Mouse (Mus musculus): Measurements from ENCODE around the gene Sestd1.

Gene Sestd1

DNA sequence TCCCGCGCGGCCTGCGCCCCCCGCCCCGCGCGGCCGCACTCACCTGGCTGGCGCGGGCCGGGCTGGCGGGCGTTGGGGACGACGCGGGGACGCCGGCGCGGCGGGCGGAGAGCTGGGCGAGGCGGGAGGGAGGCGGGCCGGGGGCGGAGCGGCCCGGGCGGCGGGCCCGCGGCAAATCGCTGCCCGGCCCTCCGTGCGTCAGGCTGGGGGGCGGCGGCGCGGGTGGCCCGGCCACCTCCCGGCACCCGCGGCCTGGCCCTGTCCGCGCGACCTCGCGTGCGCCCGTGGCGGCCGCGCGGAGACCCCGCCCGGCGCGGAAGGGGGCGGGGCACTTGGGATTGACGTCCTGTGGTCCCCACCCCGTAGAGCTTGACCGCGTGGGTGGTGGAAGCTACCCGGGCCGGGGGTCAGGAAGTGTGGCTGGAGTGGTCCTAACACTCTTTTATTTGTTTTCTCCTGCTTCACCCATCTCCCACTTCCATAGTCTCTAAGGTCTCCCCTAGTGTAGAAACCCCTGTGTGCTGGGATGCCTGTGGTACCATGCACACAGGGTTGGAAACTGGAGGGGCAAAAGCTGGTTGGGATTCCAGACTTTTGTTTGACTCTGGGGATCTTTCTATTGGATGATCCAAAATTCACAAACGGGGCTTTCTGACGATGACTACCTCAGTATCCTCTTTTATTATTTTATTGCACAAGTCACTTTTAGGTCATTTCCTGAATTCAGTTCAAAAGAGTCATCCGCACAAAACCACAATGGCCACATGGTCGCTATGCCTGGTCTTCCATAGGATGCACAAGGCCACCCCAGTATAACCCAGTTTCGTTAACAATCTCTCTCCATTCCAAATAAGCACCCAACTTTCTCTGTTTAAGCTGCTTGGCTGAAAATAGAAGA, at the start of gene Sestd1:
TSS of gene Sestd1 (minus strand) at position 81 of the 898 bp plus-strand sequence.
- peak; percentile 79 for DNase-seq (ENCODE audit: low spot score)

DNA sequence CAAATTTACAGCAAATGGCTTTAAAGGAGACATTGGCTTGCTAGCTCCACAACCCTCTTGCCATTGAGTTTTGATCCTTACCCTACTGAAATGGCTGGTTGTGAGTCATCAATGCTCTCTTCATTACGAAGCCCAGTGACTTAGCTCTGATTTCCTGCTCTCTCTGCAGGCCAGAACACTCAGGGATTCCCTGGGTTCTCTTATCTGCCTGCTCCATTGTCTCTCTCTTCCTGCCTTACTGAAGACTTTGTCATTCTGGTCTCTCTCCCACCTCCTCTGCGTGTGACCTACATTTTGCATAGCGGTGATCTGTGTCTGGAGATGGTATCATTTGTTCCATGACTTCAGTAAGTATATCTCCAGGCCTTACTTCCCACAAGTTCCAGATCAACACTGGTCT, 46.9 kb upstream of the Sestd1 start:
- no peak for DNase-seq (ENCODE audit: low spot score)

DNA sequence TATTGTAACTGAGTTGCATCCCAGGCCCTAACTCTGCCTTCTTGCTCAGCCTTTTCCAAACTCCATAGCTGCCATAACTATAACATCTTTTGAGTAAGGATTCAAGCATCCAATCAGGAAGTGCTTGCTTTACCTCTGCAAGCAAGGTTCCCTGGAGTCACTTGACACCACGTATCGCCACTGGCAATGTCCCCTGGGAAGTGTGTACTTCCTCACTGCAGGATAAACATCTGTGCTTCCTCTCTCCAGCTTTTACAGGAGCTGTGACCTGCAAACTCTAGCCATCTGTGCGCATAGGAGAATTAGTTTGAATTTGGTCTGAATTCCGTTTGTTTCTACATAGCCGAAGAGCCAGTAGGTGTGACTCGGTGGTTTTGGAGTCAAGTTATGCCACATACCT, 43.3 kb upstream of the Sestd1 start:
- DNase-seq (ENCODE audit: low spot score): no peak

DNA sequence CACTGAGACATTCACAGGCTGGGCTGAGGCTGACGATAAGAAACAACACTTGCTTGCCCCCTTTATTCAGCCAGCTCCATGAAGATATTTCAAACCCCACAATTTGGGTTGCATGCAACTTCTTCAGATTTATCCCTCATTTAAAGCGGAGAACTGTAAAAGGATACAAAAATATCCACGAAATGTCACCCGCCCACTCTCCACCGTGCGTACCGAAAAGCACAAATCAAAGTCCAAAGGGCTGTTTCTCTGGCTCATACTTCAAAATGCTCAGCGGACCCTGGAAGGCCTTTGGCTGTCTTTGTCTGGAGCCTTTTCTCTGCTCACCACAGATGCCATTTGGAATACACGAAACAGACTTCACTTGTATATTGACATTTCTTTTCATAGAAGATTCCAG, 42.8 kb upstream of the Sestd1 start:
- no peak for DNase-seq (ENCODE audit: low spot score)

DNA sequence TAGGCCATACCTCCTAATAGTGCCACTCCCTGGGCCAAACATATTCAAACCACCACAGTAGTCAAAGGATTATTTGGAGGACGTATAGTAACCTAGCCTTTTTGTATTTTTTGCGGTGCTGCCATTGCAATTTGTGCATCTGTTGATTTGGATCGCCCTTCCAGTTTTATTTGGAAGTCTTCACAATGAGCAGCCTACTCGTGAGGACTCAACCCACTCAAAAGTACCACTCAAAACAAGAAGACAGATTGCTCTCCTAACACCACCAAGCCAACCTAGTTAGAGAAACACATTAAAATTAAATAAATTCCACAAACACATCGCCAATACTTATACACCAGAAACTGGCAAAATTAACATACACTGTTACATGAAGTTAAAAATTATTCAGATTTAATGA, 38.8 kb upstream of the Sestd1 start:
- DNase-seq (ENCODE audit: low spot score): no peak

DNA sequence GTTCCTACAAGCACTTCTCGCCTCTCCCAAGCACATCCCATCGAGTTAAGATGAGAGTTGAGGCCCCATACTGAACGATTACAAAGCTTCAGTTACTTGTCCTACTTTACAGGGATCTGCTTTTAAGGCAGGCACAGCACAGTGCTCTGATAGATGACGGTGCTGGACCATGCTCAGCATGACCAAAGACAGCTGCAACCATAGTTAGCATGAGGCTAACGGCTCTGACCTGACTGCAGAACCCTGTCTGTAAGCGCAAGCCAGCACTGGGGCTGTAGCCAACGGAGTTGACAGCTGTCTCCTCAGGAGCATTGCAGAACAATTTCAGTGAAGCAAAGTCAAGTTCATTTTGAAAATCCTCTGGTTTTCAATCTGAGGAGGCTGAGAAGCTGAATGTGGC, 36.6 kb upstream of the Sestd1 start:
- no peak for DNase-seq (ENCODE audit: low spot score)

DNA sequence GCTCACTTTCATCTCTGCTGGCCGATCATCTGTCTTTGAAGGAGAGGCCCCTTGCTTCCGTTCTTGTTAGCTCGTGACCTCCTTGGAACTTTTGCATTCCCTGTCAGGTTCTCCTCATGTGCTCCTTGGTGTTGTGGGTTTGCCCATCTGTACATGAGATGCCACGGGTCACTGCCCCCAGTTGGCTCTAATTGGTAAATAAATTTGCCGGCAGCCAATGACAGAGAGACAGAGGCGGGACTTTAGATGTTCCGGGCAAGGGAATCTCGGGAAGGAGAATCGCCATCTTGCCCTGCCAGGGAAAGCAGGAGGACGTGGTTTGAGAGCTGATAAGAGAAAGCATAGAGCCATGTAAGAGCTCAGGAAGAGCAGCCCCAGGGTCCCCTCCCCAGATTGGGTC, 33.5 kb upstream of the Sestd1 start:
- DNase-seq (ENCODE audit: low spot score): peak; percentile 64

DNA sequence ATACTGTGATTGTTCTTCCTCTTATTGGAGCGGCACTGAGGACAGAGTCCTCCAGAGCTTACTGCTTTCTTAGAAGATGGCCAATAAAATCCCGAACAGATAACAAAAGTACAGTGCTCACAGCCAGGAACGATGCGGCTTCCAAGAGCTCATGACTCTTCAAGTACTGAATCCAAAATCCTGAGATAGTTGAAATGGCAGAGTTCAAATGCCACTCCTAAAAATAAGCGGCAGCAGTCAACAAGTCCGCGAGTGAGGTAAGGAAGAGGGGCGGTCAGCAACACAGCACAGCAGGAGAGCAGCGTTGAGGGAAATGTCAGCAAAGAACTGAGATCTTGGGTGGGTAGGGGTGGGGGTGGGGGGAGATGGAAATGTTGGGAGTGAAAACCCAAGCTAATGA, 32.2 kb upstream of the Sestd1 start:
- no peak for DNase-seq (ENCODE audit: low spot score)

DNA sequence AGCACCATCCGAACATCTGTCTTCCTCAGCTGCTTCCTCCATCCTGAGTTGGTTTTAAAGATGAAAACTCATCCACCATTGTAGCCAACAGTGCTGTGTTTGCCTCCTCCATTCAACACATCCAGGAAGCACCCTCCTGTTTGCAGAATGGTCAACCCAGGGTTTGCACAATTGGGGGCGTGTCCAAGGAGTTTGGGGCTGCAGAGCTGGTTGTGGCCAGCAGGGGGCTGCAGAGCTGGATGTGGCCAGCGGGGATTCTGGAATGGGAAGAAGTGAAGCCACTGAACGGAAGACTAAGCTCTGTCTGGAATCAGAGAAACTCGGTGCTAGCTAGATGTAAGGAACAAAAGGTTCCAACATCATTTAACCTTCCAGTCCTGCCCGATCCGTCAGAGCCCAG, 28.9 kb upstream of the Sestd1 start:
- DNase-seq (ENCODE audit: low spot score): peak; percentile 41

DNA sequence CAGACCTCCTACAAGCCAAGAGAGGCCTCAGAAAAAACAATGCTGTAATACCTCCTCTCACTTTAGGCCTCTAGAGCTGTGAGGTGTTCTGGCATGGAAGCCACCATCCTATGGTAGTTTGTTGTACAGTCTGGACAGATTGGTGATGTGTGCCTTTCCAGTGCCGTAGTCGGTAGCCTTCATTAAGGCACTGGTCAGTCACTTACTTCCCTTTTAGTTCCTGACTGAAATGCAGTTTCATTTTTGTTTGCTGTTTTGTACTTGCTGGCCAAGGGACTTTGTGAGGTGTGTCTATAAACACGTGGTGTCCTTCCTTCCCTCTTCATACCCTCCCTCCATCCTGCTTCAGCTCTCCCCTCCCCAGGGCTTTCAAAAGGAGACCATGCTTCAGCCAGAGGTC, 24.1 kb upstream of the Sestd1 start:
- DNase-seq (ENCODE audit: low spot score): no peak

DNA sequence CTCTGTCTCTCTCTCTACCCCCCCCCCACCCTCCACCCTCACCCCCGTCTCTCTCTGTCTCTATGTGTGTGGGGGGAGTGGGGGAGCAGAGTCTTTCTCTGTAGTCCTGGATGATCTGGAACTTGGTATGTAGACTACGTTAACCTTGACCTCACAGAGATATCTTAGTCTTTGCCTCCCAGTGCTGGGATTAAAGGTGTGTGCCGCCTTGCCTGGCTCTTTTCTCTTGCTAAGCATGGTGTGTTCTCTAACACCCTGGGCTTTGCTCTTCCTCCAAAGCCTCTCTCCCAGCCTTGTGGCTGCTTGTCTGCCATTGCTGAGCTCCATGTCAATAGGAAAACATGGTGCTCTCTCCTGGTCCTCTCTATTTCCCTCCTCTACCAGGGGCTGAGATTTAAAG, 23.3 kb upstream of the Sestd1 start:
- no peak for DNase-seq (ENCODE audit: low spot score)

DNA sequence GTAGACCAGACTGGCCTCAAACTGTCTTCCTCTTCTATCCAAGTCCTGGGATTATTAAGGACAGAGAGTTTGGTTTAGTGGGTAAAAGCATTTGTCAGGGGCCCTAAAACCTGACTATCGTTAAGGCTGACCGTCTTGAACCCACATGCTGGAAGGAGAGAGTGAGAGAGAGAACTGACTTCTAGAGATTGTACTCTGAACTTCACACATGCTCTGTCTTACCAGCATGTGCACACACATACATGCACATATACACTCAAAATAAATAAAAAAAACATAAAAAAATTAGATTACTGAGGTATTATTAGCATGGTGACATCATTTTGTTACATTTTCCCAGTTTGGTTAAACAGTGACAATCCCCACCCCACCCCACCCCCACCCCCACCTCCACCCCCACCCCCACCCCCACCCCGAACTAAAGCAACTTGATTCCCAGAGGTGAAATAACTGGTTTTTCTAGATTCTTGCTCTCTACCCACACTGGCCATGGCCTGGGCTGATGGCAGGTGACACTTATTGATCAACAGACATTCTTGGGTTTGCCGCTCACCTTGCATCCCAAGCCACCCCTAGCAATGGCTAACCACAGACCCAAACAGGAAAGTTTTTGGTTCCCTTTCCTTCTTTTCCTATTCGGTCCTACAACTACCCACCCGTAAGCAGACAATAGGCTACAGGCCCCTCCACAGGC, 22.4 kb upstream of the Sestd1 start:
- no peak for DNase-seq (ENCODE audit: low spot score)

DNA sequence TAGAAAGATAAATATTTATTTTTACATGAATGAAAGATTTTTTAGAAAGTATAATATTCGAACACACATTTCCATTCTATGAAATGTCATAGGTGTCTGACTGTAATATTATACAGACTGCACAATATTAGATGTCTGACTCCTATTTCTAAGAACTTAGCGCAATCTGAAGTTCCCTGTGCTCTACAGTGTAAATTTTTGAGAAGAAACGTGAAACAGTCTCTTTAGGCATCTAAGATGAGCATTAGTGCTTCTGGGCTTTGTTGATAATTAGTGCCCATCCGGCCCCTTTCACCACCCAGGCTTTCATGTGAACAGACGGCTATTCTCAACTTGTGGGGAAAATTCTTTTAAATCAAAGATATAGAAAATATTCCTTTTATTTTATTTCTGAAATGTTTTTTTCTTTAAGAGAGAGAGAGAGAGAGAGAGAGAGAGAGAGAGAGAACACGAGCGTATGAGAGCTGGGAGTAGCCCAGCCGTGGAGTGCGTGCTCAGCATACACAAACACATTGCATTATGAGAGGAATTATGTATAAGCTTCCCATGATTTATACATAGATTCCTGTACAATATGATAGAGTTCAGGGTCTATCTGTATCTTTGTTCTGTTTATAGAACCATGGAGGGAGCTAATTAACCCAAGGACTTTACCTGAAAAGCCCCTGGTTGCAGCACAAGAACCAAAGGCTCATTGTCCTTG, 21.4 kb upstream of the Sestd1 start:
- DNase-seq (ENCODE audit: low spot score): no peak

DNA sequence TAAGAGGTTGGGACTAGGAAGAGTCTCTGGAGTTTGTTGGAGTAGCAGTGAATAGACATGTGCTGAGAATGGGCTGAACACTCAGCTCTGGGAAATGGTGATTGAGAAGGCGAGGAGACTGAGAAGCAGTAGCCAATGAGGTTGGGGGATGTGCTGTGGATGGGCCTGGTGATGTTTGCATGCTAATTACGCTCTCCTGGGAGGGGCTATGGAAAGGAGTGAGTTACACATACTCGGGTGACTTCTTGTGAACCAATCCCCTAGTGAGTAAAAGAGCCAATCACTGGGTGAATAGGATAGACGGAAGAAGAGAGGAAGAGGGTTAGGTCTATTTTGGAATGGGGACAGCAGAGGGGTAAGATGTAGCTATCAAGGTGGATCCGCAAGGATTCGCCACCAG, 9.3 kb upstream of the Sestd1 start:
- no peak for DNase-seq (ENCODE audit: low spot score)

DNA sequence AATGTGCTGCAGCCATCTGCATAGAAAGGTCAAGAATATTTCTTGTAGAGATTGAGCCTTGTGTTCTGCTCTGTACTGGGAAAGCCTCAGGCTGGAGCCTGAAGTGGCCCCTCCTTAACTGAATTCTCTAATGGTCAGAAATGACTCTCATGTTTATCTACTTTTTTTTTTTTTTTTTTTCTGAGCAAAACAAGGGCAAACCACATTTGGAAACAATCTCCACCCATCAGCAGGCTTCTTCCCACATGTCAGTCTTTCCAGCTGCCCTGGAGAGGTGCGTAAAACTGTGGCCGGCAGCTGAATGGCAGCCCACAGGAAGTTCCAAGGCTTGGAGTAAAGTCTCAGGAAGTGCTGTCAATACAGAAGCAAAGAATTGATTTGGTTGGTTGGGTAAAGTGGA, 6.4 kb upstream of the Sestd1 start:
- DNase-seq (ENCODE audit: low spot score): no peak

DNA sequence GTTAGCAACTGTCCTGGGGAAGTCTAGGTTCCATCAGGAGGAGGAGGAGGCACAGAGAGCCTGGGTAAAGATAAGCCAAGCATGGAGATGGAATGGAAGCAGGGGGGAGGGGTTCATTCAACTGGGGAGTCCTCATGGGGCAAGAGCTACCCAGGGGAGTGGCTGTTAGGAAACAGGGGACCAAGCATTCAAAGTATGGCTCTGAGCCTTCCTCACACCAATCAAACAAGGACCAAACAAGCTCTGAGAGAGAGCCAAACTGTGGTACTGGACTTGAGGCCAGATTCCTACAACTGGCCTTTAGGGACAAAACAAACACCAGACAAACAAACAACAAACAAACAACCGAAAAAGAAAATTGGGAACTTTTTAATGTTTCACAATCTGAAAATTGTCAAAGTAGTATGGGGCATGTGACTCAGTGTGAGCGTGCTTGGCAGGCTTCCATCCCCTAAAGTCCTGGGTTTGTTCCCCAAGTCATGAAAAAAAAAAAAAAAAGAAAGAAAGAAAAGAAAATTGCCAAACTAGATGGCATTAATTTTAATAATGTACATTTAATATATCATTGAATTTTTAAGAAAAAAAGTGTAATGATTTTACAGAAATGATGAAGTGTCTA, 4.0 kb upstream of the Sestd1 start:
- no peak for DNase-seq (ENCODE audit: low spot score)

DNA sequence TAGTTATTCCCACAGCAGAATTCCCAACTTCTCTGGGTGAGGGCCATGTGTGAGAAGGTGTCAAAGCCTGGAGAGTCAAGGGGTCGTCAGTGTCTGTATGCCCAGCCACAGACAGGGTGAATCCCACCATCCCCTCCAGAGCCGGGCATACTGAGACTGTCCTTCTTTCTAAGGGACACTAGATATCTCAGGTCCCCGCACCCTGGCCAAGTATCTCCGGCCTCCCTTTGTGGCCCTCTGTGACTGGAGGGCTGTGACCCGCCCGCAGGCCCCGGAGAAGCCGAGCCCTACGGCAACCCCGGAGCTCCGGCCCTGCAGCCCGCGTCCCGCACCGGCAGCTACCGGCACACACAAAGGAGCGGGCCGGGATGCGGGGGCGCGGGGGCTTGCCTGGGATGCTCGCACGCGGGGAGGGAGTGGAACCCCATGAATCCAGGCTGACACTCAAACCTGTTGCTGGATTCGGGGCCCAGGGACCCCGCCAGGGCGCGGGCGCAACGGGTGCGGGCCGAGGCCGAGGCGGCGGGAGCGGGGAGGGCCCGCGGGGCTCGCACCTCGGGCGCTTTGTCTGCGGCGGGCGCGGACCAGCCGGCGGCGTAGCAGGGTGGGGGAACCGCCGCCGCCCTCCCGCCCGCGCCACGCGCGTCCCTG, 406 bp downstream of the Sestd1 start:
- DNase-seq (ENCODE audit: low spot score): peak; percentile 58

DNA sequence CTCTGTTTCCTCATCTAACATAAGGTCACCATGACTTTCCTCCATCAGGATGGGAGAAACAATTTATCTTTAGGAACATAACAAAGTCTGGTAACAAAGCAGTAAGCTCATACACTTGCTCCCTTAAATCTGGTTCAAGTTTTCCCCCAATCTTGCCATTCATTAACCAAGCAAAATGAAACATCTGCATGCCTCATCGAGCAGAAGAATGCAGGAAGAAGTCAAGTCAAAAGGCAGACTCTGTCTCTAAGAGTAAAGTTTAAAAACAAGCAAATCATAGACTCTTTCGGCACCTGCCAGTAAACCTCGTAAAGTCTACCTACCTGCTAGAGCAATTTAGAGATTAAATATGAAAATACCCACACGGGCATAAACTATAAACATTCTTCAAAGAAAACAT, 3.1 kb downstream of the Sestd1 start:
- DNase-seq (ENCODE audit: low spot score): no peak

DNA sequence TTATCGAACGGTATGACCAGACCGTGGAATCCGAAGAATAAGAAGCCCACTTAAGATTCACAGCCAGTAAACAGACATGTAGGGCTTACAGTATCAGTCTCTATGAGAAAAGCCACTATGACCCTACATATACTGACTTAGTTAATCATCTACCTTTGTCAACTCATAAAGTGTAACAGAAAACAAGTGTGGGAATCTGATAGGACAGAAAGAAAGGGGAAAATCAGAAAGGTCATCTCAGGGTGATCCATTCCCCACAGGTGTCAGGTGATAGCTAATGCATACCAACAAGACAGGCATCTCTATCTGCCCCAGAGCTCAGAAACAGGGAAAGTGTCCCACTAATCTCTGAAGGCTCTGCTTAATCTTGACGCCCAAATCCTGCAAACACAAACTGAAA, 4.5 kb downstream of the Sestd1 start:
- DNase-seq (ENCODE audit: low spot score): no peak

DNA sequence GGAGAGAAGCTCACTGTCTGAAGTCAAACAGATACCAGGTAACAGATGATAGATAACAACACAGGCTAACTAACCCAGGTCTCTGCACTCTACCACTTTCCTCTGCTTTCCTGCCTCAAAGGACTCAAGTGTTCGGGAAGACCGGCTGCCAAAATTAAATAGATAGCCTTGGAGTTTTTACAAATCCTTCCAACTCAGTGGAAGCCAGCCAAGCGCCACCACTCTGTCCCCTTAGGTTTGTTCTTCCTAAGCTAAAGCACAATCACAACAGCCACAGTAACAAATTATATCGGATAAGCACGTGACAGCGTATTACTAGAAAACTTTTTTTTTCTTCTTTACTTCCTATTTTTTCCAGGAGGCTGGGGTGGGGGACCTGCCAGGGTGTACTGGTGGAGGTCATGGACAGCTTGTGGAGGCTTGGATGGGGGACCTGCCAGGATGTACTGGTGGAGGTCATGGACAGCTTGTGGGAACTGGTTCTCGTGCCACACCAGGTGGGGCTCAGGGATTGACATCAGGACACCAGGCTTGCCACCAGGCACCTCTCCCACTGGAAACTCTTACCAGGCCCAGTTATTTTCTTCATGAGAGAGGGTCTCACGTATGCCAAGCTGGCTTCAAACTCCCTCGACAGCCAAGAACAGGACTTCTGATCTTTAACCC, 5.3 kb downstream of the Sestd1 start:
- DNase-seq (ENCODE audit: low spot score): peak; percentile 51

DNA sequence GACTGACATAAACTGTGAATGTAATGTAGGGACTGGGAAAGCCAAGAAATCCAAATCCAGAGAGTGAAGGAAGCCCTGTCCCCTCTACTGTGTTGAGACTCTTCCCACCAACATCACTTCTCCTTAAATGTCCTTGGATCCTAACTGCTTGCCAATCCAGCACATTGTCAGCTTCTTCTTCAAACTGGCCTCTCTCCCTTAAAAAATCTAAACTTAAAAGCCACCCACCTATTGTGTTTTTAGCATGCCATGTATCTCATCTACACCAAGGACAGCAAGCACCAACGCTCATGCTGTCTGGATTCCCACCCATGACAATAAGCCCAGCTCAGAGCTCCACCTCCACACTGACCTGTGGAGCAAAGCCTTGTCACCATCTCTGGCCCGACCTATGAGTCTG, 7.4 kb downstream of the Sestd1 start:
- DNase-seq (ENCODE audit: low spot score): no peak
